Mouse (Mus musculus): ENCODE results near the gene Ss18l2.
A peak's percentile ranks its signal among the peaks of the same experiment; 100 is the strongest.

Gene Ss18l2

GRCm38 (mm10) chr9:121760271-121761090 is 50.4 kb downstream of the Ss18l2 start:
- peak; percentile 69 for DNase-seq

GRCm38 (mm10) chr9:121761091-121761665 is 51.0 kb downstream of the Ss18l2 start:
- DNase-seq: no peak

- no peak for DNase-seq
Observed at GRCm38 (mm10) chr9:121761787-121762186, 51.7 kb downstream of the Ss18l2 start.

- no peak for DNase-seq
Observed at GRCm38 (mm10) chr9:121762248-121762647, 52.1 kb downstream of the Ss18l2 start.

GRCm38 (mm10) chr9:121762761-121763160 is 52.6 kb downstream of the Ss18l2 start:
- DNase-seq: no peak
